Mouse (Mus musculus) C2C12 (cell line): ENCODE measurements around the gene Fam3a. TPM values are rescaled to one million over a fixed set of nuclear protein-coding genes. Genes with fewer than 3 reads are reported as not detected.

ENCODE experiments used
- H3K27me3 ChIP-seq: one replicate; pipeline ENCODE4 v1.6.1; 2011; ENCODE audit not compliant: control insufficient read depth, insufficient read depth, insufficient read length
- H3K36me3 ChIP-seq: one replicate; pipeline ENCODE4 v1.6.1; 2011; ENCODE audit not compliant: control insufficient read depth, insufficient read depth
- H3K4me3 ChIP-seq: one replicate; pipeline ENCODE4 v1.5.1; 2011; ENCODE audit warnings: mild to moderate bottlenecking, control low read depth; ENCODE audit not compliant: poor library complexity, insufficient read depth, severe bottlenecking
- H3K79me2 ChIP-seq: one replicate; pipeline ENCODE4 v1.6.1; 2011; ENCODE audit not compliant: control insufficient read depth, insufficient read depth
- H3K79me3 ChIP-seq: one replicate; pipeline ENCODE4 v1.6.1; 2011; ENCODE audit warnings: low read depth, control low read depth
- H3ac ChIP-seq: one replicate; pipeline ENCODE3; 2011; ENCODE audit warnings: low read depth; ENCODE audit not compliant: control insufficient read depth, insufficient read length
- CEBPB ChIP-seq: IDR thresholded peaks from one replicate; pipeline ENCODE4 v1.6.1; 2011; ENCODE audit warnings: low read depth, mild to moderate bottlenecking, control low read depth, moderate library complexity
- CTCF ChIP-seq: IDR thresholded peaks from one replicate; pipeline ENCODE4 v1.5.1; 2011; ENCODE audit not compliant: control insufficient read depth, insufficient read depth, insufficient read length
- FOSL1 ChIP-seq: IDR thresholded peaks from one replicate; pipeline ENCODE4 v1.8.0; 2011; ENCODE audit warnings: mild to moderate bottlenecking, low read length; ENCODE audit not compliant: poor library complexity, insufficient read depth, severe bottlenecking
- MAX ChIP-seq: IDR thresholded peaks from one replicate; pipeline ENCODE4 v1.6.1; 2011; ENCODE audit warnings: mild to moderate bottlenecking, control low read depth
- MYOD1 ChIP-seq: IDR thresholded peaks from one replicate; pipeline ENCODE4 v1.6.1; 2011; ENCODE audit warnings: low read depth; ENCODE audit not compliant: control insufficient read depth, insufficient read length
- MYOG ChIP-seq: IDR thresholded peaks from one replicate; pipeline ENCODE4 v1.6.1; 2011; ENCODE audit not compliant: control insufficient read depth, insufficient read length; ENCODE audit errors: extremely low read depth
- USF1 ChIP-seq: IDR thresholded peaks from one replicate; pipeline ENCODE4 v1.6.1; 2011; ENCODE audit warnings: low read depth, mild to moderate bottlenecking, control low read depth, moderate library complexity
- polyA plus RNA-seq: library from polyadenylated mRNA; unstranded; fragments of >200 nt; fragmentation: generic; extraction: Trizol; gene quantifications from one replicate; pipeline ENCODE4 v1.2.1, GENCODE M21; 2012; ENCODE audit warnings: missing spikeins

Gene Fam3a
- polyA plus RNA-seq, 1 experiment, result 11.5 TPM

DNA sequence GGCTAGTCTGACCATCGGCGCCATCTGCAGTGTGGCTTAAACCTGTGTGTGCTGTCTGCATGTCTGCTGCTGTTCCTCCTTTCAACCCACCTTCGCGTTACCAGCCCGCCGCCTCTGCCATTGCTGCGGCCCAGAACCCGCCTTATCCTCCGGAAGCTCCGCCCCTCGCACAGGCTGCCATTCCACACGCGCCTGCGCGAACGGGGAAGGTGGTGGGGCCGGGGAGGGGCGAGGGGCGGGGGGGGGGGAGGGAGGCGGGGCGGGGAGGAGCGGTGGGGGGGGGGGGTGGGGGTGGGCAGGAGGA lies 39.7 kb downstream of the Fam3a start, which contains the start of gene Lage3:
Gene Lage3, minus strand, starts transcription at position 152 of the 304 bp plus-strand sequence.
- Histone ChIP-seq H3ac (peak within 1 kb of the TSS; percentile 38), H3K79me3 (peaks cover 2% of the 10 kb centered on the region), H3K27me3 (no peaks in the 10 kb centered on the region), H3K4me3 (peak within 1 kb of the TSS; percentile 39), H3K36me3 (peaks cover 3% of the 10 kb centered on the region), H3K79me2 (peaks cover 6% of the 10 kb centered on the region)
- TF ChIP-seq MYOD1 (no peak), FOSL1 (no peak)

- Histone ChIP-seq H3K36me3 (peaks cover 3% of the 10 kb centered on the region), H3K4me3 (peak overlapping the region; percentile 39), H3ac (peak overlapping the region; percentile 38), H3K79me2 (peaks cover 6% of the 10 kb centered on the region), H3K79me3 (peaks cover 2% of the 10 kb centered on the region), H3K27me3 (no peaks in the 10 kb centered on the region)
- TF ChIP-seq FOSL1 (no peak), MYOG (no peak), MAX (no peak), MYOD1 (no peak), CTCF (no peak), CEBPB (no peak), USF1 (no peak)
These were observed 40.2 kb downstream of the Fam3a start for GRCm38 (mm10) chrX:74352645-74353466.

Other genes with a start within 250 kb of the Fam3a start
- gene Tex28, start 225.4 kb downstream of the Fam3a start, polyA plus RNA-seq, result not detected
- gene Tktl1, start 216.0 kb downstream of the Fam3a start, polyA plus RNA-seq, result 0.01 TPM
- gene Flna, start 143.5 kb downstream of the Fam3a start, polyA plus RNA-seq, result 1,024 TPM
- gene Emd, start 138.6 kb downstream of the Fam3a start, polyA plus RNA-seq, result 172 TPM
- 3,196 TPM for gene Rpl10, start 122.5 kb downstream of the Fam3a start, polyA plus RNA-seq
- gene Taz, start 111.4 kb downstream of the Fam3a start, polyA plus RNA-seq, result 18.1 TPM
- 13.9 TPM for gene Dnase1l1, start 110.9 kb downstream of the Fam3a start, polyA plus RNA-seq
- 120 TPM for gene Atp6ap1, start 96.2 kb downstream of the Fam3a start, polyA plus RNA-seq
- 95.2 TPM for gene Gdi1, start 88.3 kb downstream of the Fam3a start, polyA plus RNA-seq
- gene Fam50a, start 80.2 kb downstream of the Fam3a start, polyA plus RNA-seq, result 45.4 TPM
- gene Plxna3, start 64.2 kb downstream of the Fam3a start, polyA plus RNA-seq, result 7.9 TPM
- gene Lage3, start 39.7 kb downstream of the Fam3a start, polyA plus RNA-seq, result 68.7 TPM
- 60.7 TPM for gene Ubl4a, start 20.1 kb downstream of the Fam3a start, polyA plus RNA-seq
- 18.5 TPM for gene Slc10a3, start 19.9 kb downstream of the Fam3a start, polyA plus RNA-seq
- gene Ikbkg, start within 50 bp of the Fam3a start, polyA plus RNA-seq, result 37.1 TPM
- 148 TPM for gene G6pdx, start 35.9 kb upstream of the Fam3a start, polyA plus RNA-seq
- gene Gm6880, start 88.1 kb upstream of the Fam3a start, polyA plus RNA-seq, result not detected
- gene Olfr1326-ps1, start 181.6 kb upstream of the Fam3a start, polyA plus RNA-seq, result not detected
- not detected for gene Olfr1325, start 199.4 kb upstream of the Fam3a start, polyA plus RNA-seq